Mouse (Mus musculus): ENCODE results near the gene Ttll9.

DNA sequence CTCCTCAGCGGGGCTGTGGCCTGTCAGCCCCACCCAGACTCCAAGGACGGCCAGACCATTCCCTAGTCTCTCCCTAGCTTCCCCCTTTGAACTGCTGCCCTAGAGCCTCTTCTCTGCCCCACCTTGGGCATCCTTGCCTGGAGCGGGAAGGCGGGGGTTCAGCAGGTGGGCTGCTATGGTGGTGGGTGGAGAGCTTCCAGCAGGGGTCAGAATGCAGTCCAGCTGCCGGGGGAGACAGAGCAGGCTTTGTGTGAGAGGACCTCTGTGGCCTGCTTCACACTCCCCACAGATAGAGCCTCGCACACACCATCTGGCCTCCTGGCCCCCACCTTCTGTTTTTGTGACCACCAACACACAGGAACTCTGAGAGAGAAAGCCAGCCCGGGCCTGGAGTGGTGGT is 39.9 kb upstream of the Ttll9 start:
- no peak for TF ChIP-seq CTCF (IDR thresholded peaks at IDR 0.05; ENCODE audit: insufficient read depth, low read length)
- TF ChIP-seq POLR2A (IDR thresholded peaks at IDR 0.05; ENCODE audit: borderline replicate concordance, extremely low read depth, low read depth, low read length) = no peak
